9 mouse cellular contexts compared by ENCODE assay signal in the genomic region with DNA sequence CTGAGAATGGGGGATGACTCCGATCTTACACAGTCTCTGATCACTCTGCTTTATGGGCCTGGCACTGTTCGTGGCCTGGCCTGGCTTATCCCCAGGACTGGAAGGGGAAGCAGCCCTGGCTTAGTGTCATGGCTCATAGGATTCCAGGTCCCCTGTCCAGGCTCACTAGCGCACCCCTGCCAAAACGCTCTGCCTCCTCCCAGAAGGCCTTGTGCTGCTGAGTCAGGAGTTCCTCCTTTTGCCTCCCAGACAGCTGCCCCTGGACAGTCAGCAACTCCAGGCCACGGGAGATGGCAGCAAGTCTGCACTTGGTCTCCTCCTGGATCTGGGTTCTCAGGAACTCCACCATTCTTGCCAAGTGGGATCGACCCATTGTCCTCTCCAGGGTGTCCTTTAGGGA. TPM values are rescaled to one million over a fixed set of nuclear protein-coding genes. Genes with fewer than 3 reads are reported as not detected.
"Had no signal": no experiment of that assay in that cellular context is flagged by ENCODE, and none has a peak within 500 bp of the region (broad histone marks: within the 10 kb centered on the region; RNA-seq: fewer than 3 reads in every experiment).

No protein-coding gene starts in this region.

- H3K27ac ChIP-seq: limb, embryonic 13.5 days; liver, embryonic 14.5 days; midbrain, embryonic 12.5 days; stomach, postnatal 0 days had no signal

- H3K4me1 ChIP-seq: limb, embryonic 13.5 days; midbrain, embryonic 12.5 days had no signal

- H3K27me3 ChIP-seq: limb, embryonic 13.5 days; midbrain, embryonic 12.5 days had no signal

- H3K4me2 ChIP-seq: limb, embryonic 13.5 days; midbrain, embryonic 12.5 days had no signal

- H3K9ac ChIP-seq: limb, embryonic 13.5 days; liver, embryonic 14.5 days; midbrain, embryonic 12.5 days had no signal

- DNase-seq: left cerebral cortex, postnatal 4 days; lung, adult 18-20 months; right cerebral cortex, postnatal 14 days; thymus, postnatal 14 days had no signal

- H3K4me3 ChIP-seq: limb, embryonic 13.5 days; midbrain, embryonic 12.5 days had no signal

RNA-seq across cellular contexts. Expression of a gene that starts 18.0 kb away (rescaled TPM):
- total RNA-seq: megakaryocyte-erythroid progenitor cell, adult 5-6 weeks had no signal

RNA-seq across cellular contexts. Expression of a gene that starts 19.6 kb away (rescaled TPM):
- total RNA-seq: megakaryocyte-erythroid progenitor cell, adult 5-6 weeks had no signal
